Mouse (Mus musculus): ENCODE measurements around the gene Ppp1r3c. TPM values are rescaled to one million over a fixed set of nuclear protein-coding genes. Genes with fewer than 3 reads are reported as not detected.

Gene Ppp1r3c
- total and polyA plus RNA-seq, 3 experiments: not detected

DNA sequence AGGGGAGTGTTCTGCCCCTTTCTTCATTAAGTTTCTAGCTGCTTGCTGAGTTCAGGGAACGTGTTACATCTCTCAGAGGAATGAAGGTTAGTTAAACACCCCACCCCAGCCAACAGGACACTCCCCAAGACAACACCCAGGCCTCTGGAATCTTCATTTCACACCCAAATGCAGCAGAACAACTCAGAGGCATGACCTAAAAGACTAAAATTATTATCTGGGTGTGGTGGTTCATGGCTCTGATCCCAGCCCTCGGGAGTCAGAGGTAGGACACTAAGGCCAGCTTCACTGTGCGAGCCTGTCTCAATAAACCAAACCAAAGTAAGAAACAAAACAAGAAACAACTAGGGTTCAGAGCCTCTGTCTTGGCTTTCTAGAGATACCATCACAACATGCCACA, 38.3 kb downstream of the Ppp1r3c start:
- Histone ChIP-seq H3K4me3 (ENCODE audit: control insufficient read depth in 1 of 2, insufficient read depth in 1 of 2, low read depth in 2 of 2, low read length in 2 of 2) (no peak overlapping the region), H3K27me3 (ENCODE audit: control insufficient read depth in 1 of 2, insufficient read depth in 2 of 2, low read length in 2 of 2) (peaks cover 0 to 2% of the 10 kb centered on the region in 2 experiments; a peak in 2 of 4 replicates), H3K79me2 (ENCODE audit: control insufficient read depth, insufficient read depth, low read length, poor library complexity) (no peaks in the 10 kb centered on the region), H3K36me3 (ENCODE audit: control insufficient read depth in 1 of 2, insufficient read depth in 2 of 2, low read length in 2 of 2) (no peaks in the 10 kb centered on the region), H3K27ac (ENCODE audit: control insufficient read depth, low read depth, low read length) (no peak overlapping the region), H3K9ac (ENCODE audit: control insufficient read depth, low read depth, low read length, poor library complexity, severe bottlenecking) (no peak overlapping the region), H3K9me3 (replicated peaks; ENCODE audit: insufficient read depth, low read length) (no peaks in the 10 kb centered on the region), H3K4me1 (ENCODE audit: control insufficient read depth in 1 of 2, insufficient read depth in 2 of 2, low read length in 2 of 2) (no peaks in the 10 kb centered on the region)
- TF ChIP-seq E2F4 (IDR thresholded peaks at IDR 0.05; ENCODE audit: borderline replicate concordance, low read depth, low read length) (no peak), POLR2AphosphoS2 (IDR thresholded peaks at IDR 0.05; ENCODE audit: low read length) (no peak), MAZ (IDR thresholded peaks at IDR 0.05; ENCODE audit: low read depth, low read length) (no peak), MYC (IDR thresholded peaks at IDR 0.05; ENCODE audit: low read depth, low read length) (no peak), TBP (IDR thresholded peaks at IDR 0.05; ENCODE audit: low read depth, low read length) (no peak), TCF12 (IDR thresholded peaks at IDR 0.05; ENCODE audit: low read depth, low read length) (no peak), RCOR1 (IDR thresholded peaks at IDR 0.05; ENCODE audit: low read depth, low read length) (no peak), EP300 (IDR thresholded peaks at IDR 0.05; ENCODE audit: low read depth in 1 of 2, low read length in 2 of 2) (no peak), ETS1 (IDR thresholded peaks at IDR 0.05; ENCODE audit: low read depth, low read length) (no peak), CHD2 (IDR thresholded peaks at IDR 0.05; ENCODE audit: low read length) (no peak), GATA1 (IDR thresholded peaks at IDR 0.05; ENCODE audit: low read depth, low read length) (no peak), RAD21 (IDR thresholded peaks at IDR 0.05; ENCODE audit: low read depth, low read length) (no peak), ZKSCAN1 (IDR thresholded peaks at IDR 0.05; ENCODE audit: low read depth, low read length) (no peak), KAT2A (conservative IDR thresholded peaks at IDR 0.05; ENCODE audit: low read depth, low read length) (no peak)
- no peak for DNase-seq (ENCODE audit: low read depth, low spot score)

DNA sequence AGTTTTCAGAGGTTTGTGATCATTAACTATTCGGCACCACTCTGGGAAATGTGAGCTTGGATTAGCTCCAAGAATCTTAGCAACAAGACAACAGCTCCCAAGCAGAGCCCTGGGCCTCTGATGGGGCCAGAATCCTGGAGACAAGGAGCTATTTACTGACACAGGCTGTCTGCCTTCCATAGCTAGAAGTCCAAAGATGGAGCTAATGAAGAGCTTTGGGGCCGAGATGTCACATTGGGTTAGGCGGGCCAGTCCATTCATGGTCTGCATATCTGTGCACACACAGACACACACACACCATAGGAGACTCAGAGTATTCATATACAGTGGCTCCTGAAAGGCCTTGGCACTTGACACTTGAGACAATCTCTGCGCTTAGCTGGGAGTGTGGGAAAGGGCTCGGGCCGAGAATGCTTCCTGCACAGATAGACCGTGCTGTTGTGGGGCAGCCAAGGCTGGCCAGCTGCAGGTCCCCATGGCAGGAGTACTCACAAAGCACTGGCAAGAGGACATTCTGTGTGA, 39.8 kb downstream of the Ppp1r3c start:
- Histone ChIP-seq H3K9me3 (replicated peaks; ENCODE audit: insufficient read depth, low read length) (no peaks in the 10 kb centered on the region), H3K4me3 (ENCODE audit: control insufficient read depth in 1 of 2, insufficient read depth in 1 of 2, low read depth in 2 of 2, low read length in 2 of 2) (no peak overlapping the region), H3K9ac (ENCODE audit: control insufficient read depth, low read depth, low read length, poor library complexity, severe bottlenecking) (no peak overlapping the region), H3K27me3 (ENCODE audit: control insufficient read depth in 1 of 2, insufficient read depth in 2 of 2, low read length in 2 of 2) (peaks cover 0 to 1% of the 10 kb centered on the region in 2 experiments; a peak in 1 of 4 replicates), H3K36me3 (ENCODE audit: control insufficient read depth in 1 of 2, insufficient read depth in 2 of 2, low read length in 2 of 2) (no peaks in the 10 kb centered on the region), H3K27ac (ENCODE audit: control insufficient read depth, low read depth, low read length) (no peak overlapping the region), H3K4me1 (ENCODE audit: control insufficient read depth in 1 of 2, insufficient read depth in 2 of 2, low read length in 2 of 2) (no peaks in the 10 kb centered on the region), H3K79me2 (ENCODE audit: control insufficient read depth, insufficient read depth, low read length, poor library complexity) (no peaks in the 10 kb centered on the region)
- TF ChIP-seq ELF1 (IDR thresholded peaks at IDR 0.05; ENCODE audit: low read depth, low read length) (no peak), TBP (IDR thresholded peaks at IDR 0.05; ENCODE audit: low read depth, low read length) (no peak), KAT2A (conservative IDR thresholded peaks at IDR 0.05; ENCODE audit: low read depth, low read length) (no peak), CTCF (IDR thresholded peaks at IDR 0.05 in 2 of 3, conservative IDR thresholded peaks at IDR 0.05 in 1 of 3; ENCODE audit: control insufficient read depth in 1 of 3, insufficient read depth in 1 of 3, low read depth in 2 of 3, low read length in 3 of 3, poor library complexity in 1 of 3, severe bottlenecking in 1 of 3) (no peak), GABPA (IDR thresholded peaks at IDR 0.05; ENCODE audit: low read depth, low read length) (no peak), UBTF (IDR thresholded peaks at IDR 0.05; ENCODE audit: borderline replicate concordance, insufficient read depth, low read depth, low read length) (no peak), POLR2AphosphoS2 (IDR thresholded peaks at IDR 0.05; ENCODE audit: low read length) (no peak), MAX (IDR thresholded peaks at IDR 0.05; ENCODE audit: low read length) (no peak), NRF1 (IDR thresholded peaks at IDR 0.05; ENCODE audit: insufficient read depth, low read depth, low read length, poor library complexity, severe bottlenecking) (no peak), EP300 (IDR thresholded peaks at IDR 0.05; ENCODE audit: low read depth in 1 of 2, low read length in 2 of 2) (no peak), ZMIZ1 (IDR thresholded peaks at IDR 0.05; ENCODE audit: low read depth, low read length) (no peak)
- no peak for DNase-seq (ENCODE audit: low read depth, low spot score)
